Mouse (Mus musculus): ENCODE measurements at regions not wholly inside any gene's neighbourhood (a gene's known extent, or its start where the extent isn't known, plus 50 kb on each side); places are given as distances from the start of the nearest gene placed in this dataset.

GRCm38 (mm10) chr10:100206617-100207530 lies 128.6 kb upstream of the Gm4301 start:
- no peak for DNase-seq (ENCODE audit: extremely low read depth)
- no peak overlapping the region for H3K9ac ChIP-seq (ENCODE audit: insufficient read depth, low read depth)
- no peaks in the 10 kb centered on the region for H3K79me2 ChIP-seq (replicated peaks; ENCODE audit: control insufficient read depth, extremely low read depth, insufficient read depth, poor library complexity, severe bottlenecking)
- TF ChIP-seq MXI1 (IDR thresholded peaks at IDR 0.05; ENCODE audit: low read depth, low read length) (no peak), NRF1 (IDR thresholded peaks at IDR 0.05; ENCODE audit: low read depth, low read length) (no peak), RCOR1 (conservative IDR thresholded peaks at IDR 0.05; ENCODE audit: low read depth, low read length) (no peak), SMC3 (IDR thresholded peaks at IDR 0.05; ENCODE audit: low read depth, low read length) (no peak), PAX5 (IDR thresholded peaks at IDR 0.05; ENCODE audit: low read length) (no peak), EP300 (IDR thresholded peaks at IDR 0.05; ENCODE audit: low read length) (no peak), UBTF (IDR thresholded peaks at IDR 0.05; ENCODE audit: low read depth, low read length) (no peak), USF1 (IDR thresholded peaks at IDR 0.05; ENCODE audit: low read depth, low read length) (no peak), ETS1 (conservative IDR thresholded peaks at IDR 0.05; ENCODE audit: low read depth, low read length) (no peak), GABPA (IDR thresholded peaks at IDR 0.05; ENCODE audit: insufficient replicate concordance, low read depth, low read length) (no peak), IRF4 (IDR thresholded peaks at IDR 0.05; ENCODE audit: low read depth, low read length) (no peak), POLR2A (IDR thresholded peaks at IDR 0.05; ENCODE audit: low read depth, low read length) (no peak), KAT2A (IDR thresholded peaks at IDR 0.05; ENCODE audit: insufficient replicate concordance, low read length) (no peak)
- H3K9me3 ChIP-seq (replicated peaks; ENCODE audit: low read length), result peaks cover 8% of the 10 kb centered on the region
- H3K4me2 ChIP-seq (ENCODE audit: insufficient read depth, low read depth, poor library complexity, severe bottlenecking), result no peak overlapping the region
- no peaks in the 10 kb centered on the region for H3K36me3 ChIP-seq (replicated peaks in 1 of 2; ENCODE audit: control insufficient read depth in 1 of 2, insufficient read depth in 1 of 2, low read length in 1 of 2)
- H3K27ac ChIP-seq (ENCODE audit: insufficient read depth, low read depth), result no peak overlapping the region
- no peaks in the 10 kb centered on the region for H3K27me3 ChIP-seq (replicated peaks)
- H3K4me3 ChIP-seq (replicated peaks in 1 of 3; ENCODE audit: low read depth in 2 of 3, low read length in 2 of 3, poor library complexity in 1 of 3), result no peak overlapping the region
- H3K4me1 ChIP-seq (ENCODE audit: control insufficient read depth in 1 of 2, insufficient read depth in 2 of 2), result no peaks in the 10 kb centered on the region
- dilution Hi-C loops (cut with MboI; ENCODE audit: extremely low pct_ligation_motif_present, extremely low pct_unique_long_range_greater_than_20kb, low sequenced_read_pairs) (no loop called here), in situ Hi-C loops (cut with MboI; ENCODE audit: low pct_ligation_motif_present, low pct_unique_long_range_greater_than_20kb, low sequenced_read_pairs) (no loop called here)

DNA sequence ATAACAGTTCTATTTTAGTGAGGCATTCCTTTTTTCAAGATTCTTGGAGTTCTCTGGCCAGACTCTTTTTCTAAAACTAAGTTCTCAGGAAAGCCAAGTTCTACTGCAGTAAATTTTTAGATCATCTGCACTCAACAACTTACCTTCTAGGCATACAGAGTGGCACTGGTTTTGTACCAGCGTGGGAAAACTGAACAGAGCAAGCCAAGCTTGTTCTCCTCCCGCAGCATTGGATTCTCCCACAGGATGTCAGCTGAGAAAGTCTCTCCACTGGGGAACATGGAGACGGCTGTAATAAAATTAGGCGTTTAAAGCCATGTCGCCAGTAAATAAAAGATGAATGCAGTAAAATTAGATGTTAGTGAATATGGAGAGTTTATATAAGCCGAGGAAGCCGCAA lies 124.8 kb upstream of the Gm4301 start:
- in situ Hi-C loops (cut with MboI; ENCODE audit: low pct_ligation_motif_present, low pct_unique_long_range_greater_than_20kb, low sequenced_read_pairs), result no loop called here
- Histone ChIP-seq H3K4me2 (ENCODE audit: insufficient read depth, low read depth, poor library complexity, severe bottlenecking) (no peak overlapping the region), H3K4me3 (replicated peaks in 1 of 3; ENCODE audit: low read depth in 2 of 3, low read length in 2 of 3, poor library complexity in 1 of 3) (no peak overlapping the region), H3K79me2 (replicated peaks; ENCODE audit: control insufficient read depth, extremely low read depth, insufficient read depth, poor library complexity, severe bottlenecking) (no peaks in the 10 kb centered on the region), H3K27ac (ENCODE audit: insufficient read depth, low read depth) (no peak overlapping the region), H3K4me1 (ENCODE audit: control insufficient read depth in 1 of 2, insufficient read depth in 2 of 2) (no peaks in the 10 kb centered on the region), H3K9me3 (replicated peaks; ENCODE audit: low read length) (peaks cover 8% of the 10 kb centered on the region), H3K27me3 (replicated peaks) (no peaks in the 10 kb centered on the region), H3K36me3 (replicated peaks in 1 of 2; ENCODE audit: control insufficient read depth in 1 of 2, insufficient read depth in 1 of 2, low read length in 1 of 2) (no peaks in the 10 kb centered on the region), H3K9ac (ENCODE audit: insufficient read depth, low read depth) (no peak overlapping the region)
- TF ChIP-seq EP300 (IDR thresholded peaks at IDR 0.05; ENCODE audit: low read length) (no peak), KAT2A (IDR thresholded peaks at IDR 0.05; ENCODE audit: insufficient replicate concordance, low read length) (no peak), USF1 (IDR thresholded peaks at IDR 0.05; ENCODE audit: low read depth, low read length) (no peak), MXI1 (IDR thresholded peaks at IDR 0.05; ENCODE audit: low read depth, low read length) (no peak), CHD1 (IDR thresholded peaks at IDR 0.05; ENCODE audit: low read depth, low read length) (no peak), PAX5 (IDR thresholded peaks at IDR 0.05; ENCODE audit: low read length) (no peak)
- dilution Hi-C loops (cut with MboI; ENCODE audit: extremely low pct_ligation_motif_present, extremely low pct_unique_long_range_greater_than_20kb, low sequenced_read_pairs), result no loop called here
- no peak for DNase-seq (ENCODE audit: extremely low read depth)

Data from CH12.LX (cell line).